Mouse (Mus musculus) adrenal gland, adult 2 months (tissue): ENCODE measurements around the gene Cplx3. TPM values are rescaled to one million over a fixed set of nuclear protein-coding genes. Genes with fewer than 3 reads are reported as not detected.

Experiments
- DNase-seq: peaks from one replicate; pipeline ENCODE4 v3.0.0; 2021
- polyA plus RNA-seq: library from polyadenylated mRNA; depleted of rRNA; stranded (reverse); fragments of >200 nt; gene quantifications from 2 replicates; pipeline ENCODE4 v1.2.3, GENCODE M21; 2012; rRNA removed
- total RNA-seq, 2 experiments: library from RNA; stranded (reverse); gene quantifications; 2 replicates each; pipeline ENCODE4 v1.2.3; 2021

The Cplx3 gene
- total and polyA plus RNA-seq, 3 experiments, result not detected

GRCm38 (mm10) chr9:57560263-57560662, 45.8 kb downstream of the Cplx3 start:
- DNase-seq, result no peak

GRCm38 (mm10) chr9:57559568-57559967, 46.5 kb downstream of the Cplx3 start:
- DNase-seq, result no peak

GRCm38 (mm10) chr9:57558625-57559024, 47.5 kb downstream of the Cplx3 start:
- no peak for DNase-seq

GRCm38 (mm10) chr9:57557215-57557614, 48.9 kb downstream of the Cplx3 start:
- DNase-seq, result no peak

- no peak for DNase-seq
Measured at GRCm38 (mm10) chr9:57554753-57555152, 51.3 kb downstream of the Cplx3 start.

- DNase-seq, result no peak
Measured at GRCm38 (mm10) chr9:57553119-57553518, 53.0 kb downstream of the Cplx3 start.

- DNase-seq, result peak; percentile 76
Measured at GRCm38 (mm10) chr9:57552139-57552887, 53.8 kb downstream of the Cplx3 start, which contains the start of gene Mpi. TSS of gene Mpi (minus strand) at chr9:57552763.

- peak; percentile 80 for DNase-seq
Measured at GRCm38 (mm10) chr9:57550126-57550862, 55.8 kb downstream of the Cplx3 start.

Other genes starting within 250 kb of the Cplx3 start
- gene Ppcdc, start 166.2 kb downstream of the Cplx3 start, total RNA-seq, result 10 to 100 TPM; 21.7 to 21.9 TPM
- gene Ppcdc, start 166.2 kb downstream of the Cplx3 start, polyA plus RNA-seq, result 38.0 and 43.9 TPM in 2 replicates
- 10 to 100 TPM in 1 of 2 experiments, 1 to 10 TPM in 1; 8.4 to 18.1 TPM for gene Scamp5, start 138.2 kb downstream of the Cplx3 start, total RNA-seq
- gene Scamp5, start 138.2 kb downstream of the Cplx3 start, polyA plus RNA-seq, result 21.0 and 21.7 TPM in 2 replicates
- gene Rpp25, start 102.3 kb downstream of the Cplx3 start, total RNA-seq, result 1 to 10 TPM; 1.6 to 5.8 TPM
- gene Rpp25, start 102.3 kb downstream of the Cplx3 start, polyA plus RNA-seq, result 6.1 and 6.3 TPM in 2 replicates
- gene Cox5a, start 85.0 kb downstream of the Cplx3 start, total RNA-seq, result 100 to 1,000 TPM; 430 to 653 TPM
- gene Cox5a, start 85.0 kb downstream of the Cplx3 start, polyA plus RNA-seq, result 880 and 1,121 TPM in 2 replicates
- gene Fam219b, start 68.8 kb downstream of the Cplx3 start, total RNA-seq, result 10 to 100 TPM; 19.3 to 33.8 TPM
- 45.8 and 61.8 TPM in 2 replicates for gene Fam219b, start 68.8 kb downstream of the Cplx3 start, polyA plus RNA-seq
- 10 to 100 TPM; 35.6 to 41.8 TPM for gene Mpi, start 53.5 kb downstream of the Cplx3 start, total RNA-seq
- gene Mpi, start 53.5 kb downstream of the Cplx3 start, polyA plus RNA-seq, result 23.1 and 29.0 TPM in 2 replicates
- 10 to 100 TPM; 65.7 to 72.3 TPM for gene Scamp2, start 45.3 kb downstream of the Cplx3 start, total RNA-seq
- gene Scamp2, start 45.3 kb downstream of the Cplx3 start, polyA plus RNA-seq, result 81.1 and 94.0 TPM in 2 replicates
- gene Ulk3, start 16.8 kb downstream of the Cplx3 start, total RNA-seq, result 10 to 100 TPM; 11.0 to 14.7 TPM
- gene Ulk3, start 16.8 kb downstream of the Cplx3 start, polyA plus RNA-seq, result 20.7 and 23.0 TPM in 2 replicates
- gene Lman1l, start 14.5 kb upstream of the Cplx3 start, total RNA-seq, result not detected
- not detected in 2 replicates for gene Lman1l, start 14.5 kb upstream of the Cplx3 start, polyA plus RNA-seq
- 10 to 100 TPM; 61.1 to 95.5 TPM for gene Csk, start 47.4 kb upstream of the Cplx3 start, total RNA-seq
- gene Csk, start 47.4 kb upstream of the Cplx3 start, polyA plus RNA-seq, result 75.0 and 80.2 TPM in 2 replicates
- 1 to 10 TPM in 1 of 2 experiments, not detected in 1; 1.6 TPM for gene Cyp1a2, start 77.4 kb upstream of the Cplx3 start, total RNA-seq
- 0.24 TPM in 1 of 2 replicates, not detected in the other for gene Cyp1a2, start 77.4 kb upstream of the Cplx3 start, polyA plus RNA-seq
- under 1 TPM; 0.28 to 0.61 TPM for gene Cyp1a1, start 81.6 kb upstream of the Cplx3 start, total RNA-seq
- gene Cyp1a1, start 81.6 kb upstream of the Cplx3 start, polyA plus RNA-seq, result 0.07 and 0.18 TPM in 2 replicates
- gene Edc3, start 102.3 kb upstream of the Cplx3 start, total RNA-seq, result 1 to 10 TPM; 7.6 to 7.8 TPM
- gene Edc3, start 102.3 kb upstream of the Cplx3 start, polyA plus RNA-seq, result 5.3 and 5.5 TPM in 2 replicates
- 10 to 100 TPM; 52.2 to 87.8 TPM for gene Clk3, start 159.6 kb upstream of the Cplx3 start, total RNA-seq
- 45.7 and 60.6 TPM in 2 replicates for gene Clk3, start 159.6 kb upstream of the Cplx3 start, polyA plus RNA-seq
- 1 to 10 TPM; 3.4 to 5.5 TPM for gene Arid3b, start 230.5 kb upstream of the Cplx3 start, total RNA-seq
- 6.9 and 8.8 TPM in 2 replicates for gene Arid3b, start 230.5 kb upstream of the Cplx3 start, polyA plus RNA-seq